Mouse (Mus musculus): Measurements from ENCODE around the gene Izumo4. TPM values are rescaled to one million over a fixed set of nuclear protein-coding genes. Genes with fewer than 3 reads are reported as not detected.
A peak's percentile ranks its signal among the peaks of the same experiment; 100 is the strongest.

Gene Izumo4
- polyA plus RNA-seq, 1 experiment from 2014 or later: 46.1 TPM

GRCm38 (mm10) chr10:80747410-80747809 lies 45.4 kb downstream of the Izumo4 start:
- H3K4me3 ChIP-seq: no peak overlapping the region
- H3K27ac ChIP-seq (replicated peaks): no peak overlapping the region
- no peaks in the 10 kb centered on the region for H3K9me3 ChIP-seq
- H3K36me3 ChIP-seq: no peaks in the 10 kb centered on the region
- H3K27me3 ChIP-seq: no peaks in the 10 kb centered on the region
- 12% methylated on average over 3 of the region's 3 CpGs for WGBS
- peaks cover 14% of the 10 kb centered on the region for H3K4me1 ChIP-seq (replicated peaks)
- ATAC-seq (ENCODE audit: low FRiP score, low read depth): no peak
- no peak overlapping the region for H3K9ac ChIP-seq
- H3K4me2 ChIP-seq: no peak overlapping the region

- Histone ChIP-seq H3K4me2 (no peak overlapping the region), H3K27ac (replicated peaks) (no peak overlapping the region), H3K9ac (no peak overlapping the region), H3K36me3 (no peaks in the 10 kb centered on the region), H3K4me1 (replicated peaks) (peaks cover 10% of the 10 kb centered on the region), H3K27me3 (no peaks in the 10 kb centered on the region), H3K4me3 (no peak overlapping the region), H3K9me3 (no peaks in the 10 kb centered on the region)
- no peak for ATAC-seq (ENCODE audit: low FRiP score, low read depth)
- WGBS: 9% methylated on average over 6 of the region's 6 CpGs
These were observed 46.6 kb downstream of the Izumo4 start for GRCm38 (mm10) chr10:80748609-80749008.

- Histone ChIP-seq H3K9ac (no peak overlapping the region), H3K4me3 (peak overlapping the region; percentile 6; the same call in 1 of the 2 replicates), H3K9me3 (no peaks in the 10 kb centered on the region), H3K4me1 (replicated peaks) (peaks cover 23% of the 10 kb centered on the region), H3K4me2 (peak overlapping the region; percentile 43), H3K27me3 (no peaks in the 10 kb centered on the region), H3K36me3 (no peaks in the 10 kb centered on the region), H3K27ac (replicated peaks) (peak overlapping the region; percentile 53; the same call in 1 of the 2 replicates)
- ATAC-seq (ENCODE audit: low FRiP score, low read depth): no peak
- WGBS: 19% methylated on average over 16 of the region's 16 CpGs
These were observed 49.3 kb downstream of the Izumo4 start for GRCm38 (mm10) chr10:80751188-80751832.

GRCm38 (mm10) chr10:80752079-80752625 lies 50.2 kb downstream of the Izumo4 start:
- no peak overlapping the region; the same call in 1 of the 2 replicates for H3K27ac ChIP-seq (replicated peaks)
- WGBS: 5% methylated on average over 6 of the region's 6 CpGs
- peaks cover 31% of the 10 kb centered on the region for H3K4me1 ChIP-seq (replicated peaks)
- ATAC-seq (ENCODE audit: low FRiP score, low read depth): peak; percentile 23; the same call in 1 of the 2 replicates
- H3K4me3 ChIP-seq: peak overlapping the region; percentile 6
- H3K9ac ChIP-seq: no peak overlapping the region
- H3K4me2 ChIP-seq: peak overlapping the region; percentile 43
- no peaks in the 10 kb centered on the region for H3K27me3 ChIP-seq
- H3K9me3 ChIP-seq: no peaks in the 10 kb centered on the region
- H3K36me3 ChIP-seq: no peaks in the 10 kb centered on the region

- Histone ChIP-seq H3K4me2 (peak within 1 kb of the TSS; percentile 93), H3K27me3 (no peaks in the 10 kb centered on the region), H3K27ac (replicated peaks) (peak within 1 kb of the TSS; percentile 90), H3K4me1 (replicated peaks) (peaks cover 57% of the 10 kb centered on the region), H3K4me3 (peak within 1 kb of the TSS; percentile 94), H3K9me3 (no peaks in the 10 kb centered on the region), H3K36me3 (no peaks in the 10 kb centered on the region), H3K9ac (peak within 1 kb of the TSS; percentile 96)
- 1% methylated on average over 44 of the region's 57 CpGs for WGBS
- peak; percentile 93 for ATAC-seq (ENCODE audit: low FRiP score, low read depth)
These were observed 52.8 kb downstream of the Izumo4 start, which contains the start of gene Dot1l for GRCm38 (mm10) chr10:80754594-80755290. TSS of gene Dot1l (plus strand) at chr10:80755206.

Other genes with a start within 250 kb of the Izumo4 start
- 1.6 and 1.7 TPM in 2 replicates for gene Onecut3, start 207.3 kb upstream of the Izumo4 start, polyA plus RNA-seq (2015; fragmentation: Nextera tagmentation; extraction: Ambion mirVana)
- gene Atp8b3, start 163.1 kb upstream of the Izumo4 start, polyA plus RNA-seq (2015; fragmentation: Nextera tagmentation; extraction: Ambion mirVana): 1.2 and 1.5 TPM in 2 replicates
- 30.0 and 33.7 TPM in 2 replicates for gene Rexo1, start 140.6 kb upstream of the Izumo4 start, polyA plus RNA-seq (2015; fragmentation: Nextera tagmentation; extraction: Ambion mirVana)
- 6.3 and 6.7 TPM in 2 replicates for gene Klf16, start 124.9 kb upstream of the Izumo4 start, polyA plus RNA-seq (2015; fragmentation: Nextera tagmentation; extraction: Ambion mirVana)
- gene Abhd17a, start 111.8 kb upstream of the Izumo4 start, polyA plus RNA-seq (2015; fragmentation: Nextera tagmentation; extraction: Ambion mirVana): 134 and 159 TPM in 2 replicates
- 64.2 and 71.6 TPM in 2 replicates for gene Scamp4, start 99.3 kb upstream of the Izumo4 start, polyA plus RNA-seq (2015; fragmentation: Nextera tagmentation; extraction: Ambion mirVana)
- 4.8 and 5.4 TPM in 2 replicates for gene Adat3, start 99.3 kb upstream of the Izumo4 start, polyA plus RNA-seq (2015; fragmentation: Nextera tagmentation; extraction: Ambion mirVana)
- 3.4 and 4.1 TPM in 2 replicates for gene Gm49322, start 96.2 kb upstream of the Izumo4 start, polyA plus RNA-seq (2015; fragmentation: Nextera tagmentation; extraction: Ambion mirVana)
- 109 and 127 TPM in 2 replicates for gene Csnk1g2, start 79.3 kb upstream of the Izumo4 start, polyA plus RNA-seq (2015; fragmentation: Nextera tagmentation; extraction: Ambion mirVana)
- 83.6 and 93.2 TPM in 2 replicates for gene Btbd2, start 45.1 kb upstream of the Izumo4 start, polyA plus RNA-seq (2015; fragmentation: Nextera tagmentation; extraction: Ambion mirVana)
- 56.7 and 61.0 TPM in 2 replicates for gene Mknk2, start 24.1 kb upstream of the Izumo4 start, polyA plus RNA-seq (2015; fragmentation: Nextera tagmentation; extraction: Ambion mirVana)
- gene Mob3a, start 207 bp upstream of the Izumo4 start, polyA plus RNA-seq (2015; fragmentation: Nextera tagmentation; extraction: Ambion mirVana): 57.5 and 60.2 TPM in 2 replicates
- gene Ap3d1, start 40.1 kb downstream of the Izumo4 start, polyA plus RNA-seq (2015; fragmentation: Nextera tagmentation; extraction: Ambion mirVana): 109 and 120 TPM in 2 replicates
- 18.3 and 21.6 TPM in 2 replicates for gene Dot1l, start 53.0 kb downstream of the Izumo4 start, polyA plus RNA-seq (2015; fragmentation: Nextera tagmentation; extraction: Ambion mirVana)
- gene Sf3a2, start 96.0 kb downstream of the Izumo4 start, polyA plus RNA-seq (2015; fragmentation: Nextera tagmentation; extraction: Ambion mirVana): 52.3 and 67.4 TPM in 2 replicates
- gene Plekhj1, start 96.4 kb downstream of the Izumo4 start, polyA plus RNA-seq (2015; fragmentation: Nextera tagmentation; extraction: Ambion mirVana): 130 and 133 TPM in 2 replicates
- 0.14 and 0.21 TPM in 2 replicates for gene Amh, start 103.1 kb downstream of the Izumo4 start, polyA plus RNA-seq (2015; fragmentation: Nextera tagmentation; extraction: Ambion mirVana)
- 0.62 and 0.95 TPM in 2 replicates for gene Jsrp1, start 111.3 kb downstream of the Izumo4 start, polyA plus RNA-seq (2015; fragmentation: Nextera tagmentation; extraction: Ambion mirVana)
- gene Oaz1, start 124.5 kb downstream of the Izumo4 start, polyA plus RNA-seq (2015; fragmentation: Nextera tagmentation; extraction: Ambion mirVana): 1,303 and 1,311 TPM in 2 replicates
- 15.8 and 18.5 TPM in 2 replicates for gene Lingo3, start 141.9 kb downstream of the Izumo4 start, polyA plus RNA-seq (2015; fragmentation: Nextera tagmentation; extraction: Ambion mirVana)
- 210 and 228 TPM in 2 replicates for gene Lsm7, start 153.0 kb downstream of the Izumo4 start, polyA plus RNA-seq (2015; fragmentation: Nextera tagmentation; extraction: Ambion mirVana)
- gene Sppl2b, start 153.1 kb downstream of the Izumo4 start, polyA plus RNA-seq (2015; fragmentation: Nextera tagmentation; extraction: Ambion mirVana): 76.8 and 87.4 TPM in 2 replicates
- gene Tmprss9, start 169.7 kb downstream of the Izumo4 start, polyA plus RNA-seq (2015; fragmentation: Nextera tagmentation; extraction: Ambion mirVana): 0.22 and 0.33 TPM in 2 replicates
- gene Timm13, start 198.8 kb downstream of the Izumo4 start, polyA plus RNA-seq (2015; fragmentation: Nextera tagmentation; extraction: Ambion mirVana): 329 and 342 TPM in 2 replicates
- gene Lmnb2, start 216.1 kb downstream of the Izumo4 start, polyA plus RNA-seq (2015; fragmentation: Nextera tagmentation; extraction: Ambion mirVana): 38.4 and 40.9 TPM in 2 replicates
- 6.9 and 8.5 TPM in 2 replicates for gene Gadd45b, start 227.9 kb downstream of the Izumo4 start, polyA plus RNA-seq (2015; fragmentation: Nextera tagmentation; extraction: Ambion mirVana)